Mouse (Mus musculus): Measurements from ENCODE around the gene Sinhcaf. TPM values are rescaled to one million over a fixed set of nuclear protein-coding genes. Genes with fewer than 3 reads are reported as not detected.

Gene Sinhcaf
- polyA plus RNA-seq, 1 experiment, result 461 TPM

- H3K9ac ChIP-seq (ENCODE audit: low read depth, poor library complexity, severe bottlenecking), result no peak overlapping the region
- H3K4me3 ChIP-seq (ENCODE audit: low read depth, low read length), result no peak overlapping the region
- TF ChIP-seq POLR2A (IDR thresholded peaks at IDR 0.05; ENCODE audit: insufficient read depth, low read length) (no peak), CTCF (IDR thresholded peaks at IDR 0.05; ENCODE audit: low read depth, low read length) (no peak), EP300 (IDR thresholded peaks at IDR 0.05; ENCODE audit: insufficient read depth, low read depth, low read length) (no peak)
- H3K27me3 ChIP-seq (ENCODE audit: control insufficient read depth, insufficient read depth, low read length, poor library complexity, severe bottlenecking), result no peaks in the 10 kb centered on the region
- no peaks in the 10 kb centered on the region for H3K36me3 ChIP-seq (ENCODE audit: control insufficient read depth, insufficient read depth, low read length, poor library complexity, severe bottlenecking)
- no peak overlapping the region for H3K27ac ChIP-seq (ENCODE audit: insufficient read depth, low read length)
- no peaks in the 10 kb centered on the region for H3K9me3 ChIP-seq (replicated peaks; ENCODE audit: control insufficient read depth, insufficient read depth, low read length, poor library complexity, severe bottlenecking)
- no peaks in the 10 kb centered on the region for H3K4me1 ChIP-seq (ENCODE audit: control insufficient read depth, insufficient read depth, low read length)
Observed at GRCm38 (mm10) chr6:148902728-148903127, 43.5 kb downstream of the Sinhcaf start.

GRCm38 (mm10) chr6:148896507-148896851 lies 49.8 kb downstream of the Sinhcaf start:
- Histone ChIP-seq H3K9ac (ENCODE audit: low read depth, poor library complexity, severe bottlenecking) (peak overlapping the region; percentile 57), H3K4me3 (ENCODE audit: low read depth, low read length) (peak overlapping the region; percentile 78), H3K4me1 (ENCODE audit: control insufficient read depth, insufficient read depth, low read length) (peaks cover 2% of the 10 kb centered on the region), H3K27me3 (ENCODE audit: control insufficient read depth, insufficient read depth, low read length, poor library complexity, severe bottlenecking) (no peaks in the 10 kb centered on the region), H3K9me3 (replicated peaks; ENCODE audit: control insufficient read depth, insufficient read depth, low read length, poor library complexity, severe bottlenecking) (no peaks in the 10 kb centered on the region), H3K36me3 (ENCODE audit: control insufficient read depth, insufficient read depth, low read length, poor library complexity, severe bottlenecking) (no peaks in the 10 kb centered on the region), H3K27ac (ENCODE audit: insufficient read depth, low read length) (peak overlapping the region; percentile 80)
- TF ChIP-seq POLR2A (IDR thresholded peaks at IDR 0.05; ENCODE audit: insufficient read depth, low read length) (no peak), CTCF (IDR thresholded peaks at IDR 0.05; ENCODE audit: low read depth, low read length) (no peak), EP300 (IDR thresholded peaks at IDR 0.05; ENCODE audit: insufficient read depth, low read depth, low read length) (no peak)

- Histone ChIP-seq H3K36me3 (ENCODE audit: control insufficient read depth, insufficient read depth, low read length, poor library complexity, severe bottlenecking) (no peaks in the 10 kb centered on the region), H3K4me3 (ENCODE audit: low read depth, low read length) (peak within 1 kb of the TSS; percentile 89), H3K9ac (ENCODE audit: low read depth, poor library complexity, severe bottlenecking) (peak within 1 kb of the TSS; percentile 85), H3K27me3 (ENCODE audit: control insufficient read depth, insufficient read depth, low read length, poor library complexity, severe bottlenecking) (no peaks in the 10 kb centered on the region), H3K4me1 (ENCODE audit: control insufficient read depth, insufficient read depth, low read length) (peaks cover 2% of the 10 kb centered on the region), H3K9me3 (replicated peaks; ENCODE audit: control insufficient read depth, insufficient read depth, low read length, poor library complexity, severe bottlenecking) (no peaks in the 10 kb centered on the region), H3K27ac (ENCODE audit: insufficient read depth, low read length) (peak within 1 kb of the TSS; percentile 80)
- TF ChIP-seq EP300 (IDR thresholded peaks at IDR 0.05; ENCODE audit: insufficient read depth, low read depth, low read length) (0 out of 2 replicates have a peak, but pooled peaks have one; percentile 64), POLR2A (IDR thresholded peaks at IDR 0.05; ENCODE audit: insufficient read depth, low read length) (peak; percentile 98), CTCF (IDR thresholded peaks at IDR 0.05; ENCODE audit: low read depth, low read length) (no peak)
Observed at GRCm38 (mm10) chr6:148895773-148896506, 50.3 kb downstream of the Sinhcaf start, which contains the start of gene Caprin2. Caprin2 (minus strand) TSS chr6:148896237.

DNA sequence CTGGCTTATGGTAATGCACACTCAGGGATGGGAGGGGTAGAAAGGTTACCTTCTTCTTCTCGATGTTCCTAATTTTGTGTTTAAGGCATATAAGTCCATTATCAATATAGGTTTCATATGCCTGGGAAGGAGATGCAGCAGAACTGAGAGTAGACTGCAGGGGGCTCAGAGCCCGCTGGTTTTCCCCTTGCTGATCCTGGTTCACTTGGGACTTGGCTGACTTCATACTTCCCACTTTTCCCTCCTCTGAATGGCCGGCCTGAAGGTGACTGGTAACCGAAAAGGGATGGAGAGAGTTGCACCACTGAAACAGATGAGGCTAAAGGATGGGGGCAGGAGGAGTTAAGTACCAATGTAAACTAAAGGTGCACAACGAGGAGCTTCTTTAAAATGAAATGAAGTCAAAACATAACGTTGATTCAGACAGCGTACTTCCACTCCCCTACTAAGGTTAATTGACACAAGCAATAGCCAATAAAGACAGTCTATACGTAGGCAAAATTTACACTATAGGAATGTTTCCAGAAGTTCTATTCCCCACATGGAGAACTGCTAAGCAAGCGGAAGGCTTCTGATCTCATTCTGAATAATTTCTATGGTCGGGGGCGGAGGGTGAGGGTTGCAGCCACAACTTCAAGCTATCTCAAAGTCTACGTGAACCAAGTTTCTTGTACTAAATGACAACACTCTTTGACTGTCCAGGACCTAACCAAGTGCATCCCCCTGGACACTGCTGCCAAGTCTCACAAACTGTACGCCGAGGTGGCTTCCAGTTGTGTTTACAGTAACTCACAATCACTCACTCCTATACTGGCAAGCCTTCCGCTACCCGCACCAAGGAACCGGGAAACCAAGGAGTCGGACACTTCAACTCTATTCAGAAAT lies 51.1 kb downstream of the Sinhcaf start:
- Histone ChIP-seq H3K27ac (ENCODE audit: insufficient read depth, low read length) (no peak overlapping the region), H3K4me3 (ENCODE audit: low read depth, low read length) (peak overlapping the region; percentile 89), H3K9me3 (replicated peaks; ENCODE audit: control insufficient read depth, insufficient read depth, low read length, poor library complexity, severe bottlenecking) (no peaks in the 10 kb centered on the region), H3K36me3 (ENCODE audit: control insufficient read depth, insufficient read depth, low read length, poor library complexity, severe bottlenecking) (no peaks in the 10 kb centered on the region), H3K9ac (ENCODE audit: low read depth, poor library complexity, severe bottlenecking) (peak overlapping the region; percentile 85), H3K4me1 (ENCODE audit: control insufficient read depth, insufficient read depth, low read length) (peaks cover 2% of the 10 kb centered on the region), H3K27me3 (ENCODE audit: control insufficient read depth, insufficient read depth, low read length, poor library complexity, severe bottlenecking) (no peaks in the 10 kb centered on the region)
- TF ChIP-seq EP300 (IDR thresholded peaks at IDR 0.05; ENCODE audit: insufficient read depth, low read depth, low read length) (no peak), POLR2A (IDR thresholded peaks at IDR 0.05; ENCODE audit: insufficient read depth, low read length) (no peak), CTCF (IDR thresholded peaks at IDR 0.05; ENCODE audit: low read depth, low read length) (no peak)

DNA sequence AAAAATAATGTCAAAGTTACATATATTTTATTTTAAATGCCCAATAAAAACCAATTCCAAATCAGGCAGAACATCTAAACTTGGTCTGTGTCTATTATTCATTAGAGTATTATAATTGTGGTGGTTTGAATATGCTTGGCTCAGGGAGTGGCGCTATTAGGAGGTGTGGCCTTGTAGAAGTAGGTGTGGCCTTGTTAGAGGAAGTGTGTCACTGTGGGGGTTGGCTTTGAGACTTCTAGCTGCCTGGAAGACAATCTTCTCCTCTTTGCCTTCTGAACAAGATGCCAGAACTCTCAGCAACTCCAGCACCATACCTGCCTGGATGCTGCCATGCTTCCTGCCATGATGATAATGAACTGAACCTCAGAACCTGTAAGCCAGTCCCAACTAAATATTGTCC lies 72.4 kb downstream of the Sinhcaf start:
- H3K9ac ChIP-seq (ENCODE audit: low read depth, poor library complexity, severe bottlenecking), result no peak overlapping the region
- no peaks in the 10 kb centered on the region for H3K4me1 ChIP-seq (ENCODE audit: control insufficient read depth, insufficient read depth, low read length)
- H3K9me3 ChIP-seq (replicated peaks; ENCODE audit: control insufficient read depth, insufficient read depth, low read length, poor library complexity, severe bottlenecking), result no peaks in the 10 kb centered on the region
- H3K27ac ChIP-seq (ENCODE audit: insufficient read depth, low read length), result no peak overlapping the region
- TF ChIP-seq POLR2A (IDR thresholded peaks at IDR 0.05; ENCODE audit: insufficient read depth, low read length) (no peak), CTCF (IDR thresholded peaks at IDR 0.05; ENCODE audit: low read depth, low read length) (no peak), EP300 (IDR thresholded peaks at IDR 0.05; ENCODE audit: insufficient read depth, low read depth, low read length) (no peak)
- no peak overlapping the region for H3K4me3 ChIP-seq (ENCODE audit: low read depth, low read length)
- peaks cover 5% of the 10 kb centered on the region for H3K36me3 ChIP-seq (ENCODE audit: control insufficient read depth, insufficient read depth, low read length, poor library complexity, severe bottlenecking)
- no peaks in the 10 kb centered on the region for H3K27me3 ChIP-seq (ENCODE audit: control insufficient read depth, insufficient read depth, low read length, poor library complexity, severe bottlenecking)

Other genes with a start within 250 kb of the Sinhcaf start
- 56.3 and 69.9 TPM in 2 replicates for gene Ipo8, start 115.0 kb downstream of the Sinhcaf start, polyA plus RNA-seq (2011; ENCODE audit: insufficient read depth, insufficient read length, low read depth, missing spikeins)
- gene Caprin2, start 50.2 kb downstream of the Sinhcaf start, polyA plus RNA-seq (2011; ENCODE audit: insufficient read depth, insufficient read length, low read depth, missing spikeins), result 44.0 and 44.6 TPM in 2 replicates
- gene Dennd5b, start 155.2 kb upstream of the Sinhcaf start, polyA plus RNA-seq (2011; ENCODE audit: insufficient read depth, insufficient read length, low read depth, missing spikeins), result 13.2 and 14.3 TPM in 2 replicates
- gene Gm10203, start 183.7 kb upstream of the Sinhcaf start, polyA plus RNA-seq (2011; ENCODE audit: insufficient read depth, insufficient read length, low read depth, missing spikeins), result not detected in 2 replicates
- 24.5 and 25.8 TPM in 2 replicates for gene Etfbkmt, start 193.4 kb upstream of the Sinhcaf start, polyA plus RNA-seq (2011; ENCODE audit: insufficient read depth, insufficient read length, low read depth, missing spikeins)
- 26.2 and 30.4 TPM in 2 replicates for gene Amn1, start 242.2 kb upstream of the Sinhcaf start, polyA plus RNA-seq (2011; ENCODE audit: insufficient read depth, insufficient read length, low read depth, missing spikeins)

Data from ES-Bruce4 (cell line).